Mouse (Mus musculus) MEL (cell line): Measurements from ENCODE around the gene Sftpd.

Experiments used
- CTCF ChIP-seq, 3 experiments: IDR thresholded peaks in 2 of 3; conservative IDR thresholded peaks in 1 of 3; 2 replicates each; pipeline ENCODE4 v1.5.1; 2011 to 2012; ENCODE audit warnings: low read length in 3 of 3, low read depth in 2 of 3, mild to moderate bottlenecking in 2 of 3, improper control_type of control experiment in 1 of 3, inconsistent platforms in 1 of 3, mixed read lengths in 1 of 3, moderate library complexity in 1 of 3; ENCODE audit not compliant: control insufficient read depth in 1 of 3, insufficient read depth in 1 of 3, poor library complexity in 1 of 3, severe bottlenecking in 1 of 3
- GATA1 ChIP-seq: IDR thresholded peaks from 2 replicates; pipeline ENCODE4 v1.6.1; 2011; ENCODE audit warnings: low read depth, low read length, improper control_type of control experiment
- KAT2A ChIP-seq: conservative IDR thresholded peaks from 2 replicates; pipeline ENCODE4 v1.6.1; 2012; ENCODE audit warnings: low read depth, low read length, improper control_type of control experiment, inconsistent platforms
- MAFK ChIP-seq: IDR thresholded peaks from 2 replicates; pipeline ENCODE4 v1.6.1; 2011; ENCODE audit warnings: low read depth, mild to moderate bottlenecking, low read length, improper control_type of control experiment, borderline replicate concordance
- NELFE ChIP-seq: IDR thresholded peaks from 2 replicates; pipeline ENCODE4 v1.6.1; 2011; ENCODE audit warnings: low read depth, low read length, improper control_type of control experiment
- POLR2AphosphoS2 ChIP-seq: IDR thresholded peaks from 2 replicates; pipeline ENCODE4 v1.6.1; 2011; ENCODE audit warnings: low read length, improper control_type of control experiment
- POLR2AphosphoS5 ChIP-seq: IDR thresholded peaks from 2 replicates; pipeline ENCODE4 v1.6.1; 2012; ENCODE audit warnings: low read depth, borderline replicate concordance, mild to moderate bottlenecking, inconsistent platforms, low read length, moderate library complexity, mixed read lengths
- RCOR1 ChIP-seq: IDR thresholded peaks from 2 replicates; pipeline ENCODE4 v1.6.1; 2012; ENCODE audit warnings: low read depth, mild to moderate bottlenecking, inconsistent platforms, low read length, improper control_type of control experiment
- TCF12 ChIP-seq: IDR thresholded peaks from 2 replicates; pipeline ENCODE4 v1.6.1; 2014; ENCODE audit warnings: low read depth, mild to moderate bottlenecking, inconsistent platforms, low read length, improper control_type of control experiment, moderate library complexity

DNA sequence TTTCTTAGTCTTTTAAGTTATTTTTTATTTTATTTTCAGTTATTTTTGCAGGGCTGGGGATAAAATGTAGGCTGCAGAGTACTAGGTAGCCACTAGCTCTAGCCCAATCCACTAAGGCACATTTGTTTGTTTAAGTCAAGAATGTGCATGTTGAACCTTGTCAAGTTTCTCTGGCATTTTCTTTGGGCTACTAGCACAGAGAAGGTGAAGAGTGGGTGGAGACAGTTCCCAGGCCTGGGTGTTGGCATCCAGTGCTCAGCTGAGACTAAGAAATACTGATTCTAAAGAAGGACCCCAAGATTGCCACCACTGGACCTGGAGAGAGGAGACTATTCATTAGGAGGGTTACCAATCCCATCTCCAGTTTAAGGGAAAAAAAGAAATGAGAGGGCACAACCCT is 47.9 kb downstream of the Sftpd start:
- TF ChIP-seq KAT2A (no peak), RCOR1 (no peak), POLR2AphosphoS5 (no peak), TCF12 (no peak), CTCF (IDR thresholded peaks at IDR 0.05 in 2 of 3, conservative IDR thresholded peaks at IDR 0.05 in 1 of 3; ENCODE audit: control insufficient read depth in 1 of 3, insufficient read depth in 1 of 3, low read depth in 2 of 3, low read length in 3 of 3, poor library complexity in 1 of 3, severe bottlenecking in 1 of 3) (no peak), POLR2AphosphoS2 (no peak), MAFK (no peak), NELFE (no peak), GATA1 (no peak)
